Mouse (Mus musculus) liver, adult 2 months (tissue): ENCODE results near the gene Fer1l4. TPM values are rescaled to one million over a fixed set of nuclear protein-coding genes. Genes with fewer than 3 reads are reported as not detected.

Experiments used
- DNase-seq: peaks from one replicate; pipeline ENCODE4 v3.0.0-alpha.2; 2011; ENCODE audit warnings: low read depth, low spot score; ENCODE audit errors: extremely low read depth
- H3K27ac ChIP-seq: fragments of 200-500 bp; replicated peaks from 2 replicates; pipeline ENCODE4 v1.5.1; 2012; ENCODE audit warnings: low read depth, mild to moderate bottlenecking, control low read depth, inconsistent platforms, low read length; ENCODE audit not compliant: insufficient read depth
- H3K27me3 ChIP-seq: fragments of 200-500 bp; 2 replicates; pipeline ENCODE4 v1.6.1; 2012; ENCODE audit warnings: mild to moderate bottlenecking, moderate library complexity, low read length, inconsistent platforms; ENCODE audit not compliant: control insufficient read depth, insufficient read depth
- H3K36me3 ChIP-seq: fragments of 200-500 bp; 2 replicates; pipeline ENCODE4 v1.6.1; 2012; ENCODE audit warnings: low read length, inconsistent platforms; ENCODE audit not compliant: control insufficient read depth, insufficient read depth
- H3K4me1 ChIP-seq: fragments of 200-500 bp; 2 replicates; pipeline ENCODE4 v1.6.1; 2011; ENCODE audit warnings: low read length; ENCODE audit not compliant: control insufficient read depth, insufficient read depth
- H3K4me3 ChIP-seq: fragments of 200-500 bp; 2 replicates; pipeline ENCODE4 v1.5.1; 2011; ENCODE audit warnings: low read depth, mild to moderate bottlenecking, control low read depth, low read length, moderate library complexity; ENCODE audit not compliant: insufficient read depth
- H3K79me2 ChIP-seq: fragments of 200-500 bp; 2 replicates; pipeline ENCODE4 v1.6.1; 2012; ENCODE audit warnings: inconsistent platforms, mild to moderate bottlenecking, low read length, moderate library complexity; ENCODE audit not compliant: control insufficient read depth, insufficient read depth
- H3K9ac ChIP-seq: fragments of 200-500 bp; 2 replicates; pipeline ENCODE4 v1.6.1; 2012; ENCODE audit warnings: low read depth, mild to moderate bottlenecking, control low read depth, inconsistent platforms, low read length
- CTCF ChIP-seq: fragments of 200-500 bp; IDR thresholded peaks from 2 replicates; pipeline ENCODE4 v1.5.1; 2011; ENCODE audit warnings: low read depth, low read length, control low read depth
- POLR2A ChIP-seq: fragments of 200-500 bp; IDR thresholded peaks from 2 replicates; pipeline ENCODE4 v1.6.1; 2011; ENCODE audit warnings: low read length, control low read depth; ENCODE audit not compliant: insufficient read depth; ENCODE audit errors: extremely low read depth
- WGBS: fragments of 180-500 bp; shearing (Covaris S2); methylation state at CpG from one replicate; pipeline ENCODE4 v1.1.7; 2018; 5-methylcytosine and 5-hydroxymethylcytosine counted together
- polyA plus RNA-seq: library from polyadenylated mRNA; depleted of rRNA; stranded (reverse); fragments of >200 nt; gene quantifications from 2 replicates; pipeline ENCODE4 v1.2.3, GENCODE M21; 2012
- total RNA-seq: library from RNA; depleted of rRNA; stranded (reverse); fragments of >200 nt; gene quantifications from 2 replicates; pipeline ENCODE4 v1.2.3, GENCODE M21; 2014

Fer1l4 gene
- total and polyA plus RNA-seq, 2 experiments = 0.06 TPM; not detected in 1

- no peak for TF ChIP-seq POLR2A
- no peak for TF ChIP-seq CTCF
- H3K4me3 ChIP-seq = no peak overlapping the region
These were observed 15.2 kb upstream of the Fer1l4 start for GRCm38 (mm10) chr2:156067916-156068315.

GRCm38 (mm10) chr2:156066126-156066525 is 13.4 kb upstream of the Fer1l4 start:
- Histone ChIP-seq H3K4me3 (peak overlapping the region; percentile 69; the same call in 1 of the 2 replicates), H3K27ac (no peak overlapping the region)
- 29% methylated on average over 10 of the region's 10 CpGs for WGBS

More at GRCm38 (mm10) chr2:156067916-156068315, 15.2 kb upstream of the Fer1l4 start:
- Histone ChIP-seq H3K27ac (no peak overlapping the region), H3K36me3 (peaks cover 5% of the 10 kb centered on the region; the same call in 1 of the 2 replicates), H3K79me2 (no peaks in the 10 kb centered on the region), H3K4me1 (peaks cover 2% of the 10 kb centered on the region; the same call in 1 of the 2 replicates), H3K27me3 (no peaks in the 10 kb centered on the region), H3K9ac (no peak overlapping the region)
- 84% methylated on average over 10 of the region's 10 CpGs for WGBS
- DNase-seq = no peak

GRCm38 (mm10) chr2:156065099-156066041 is 12.6 kb upstream of the Fer1l4 start, which contains the start of gene Spag4:
Gene Spag4 (plus strand): TSS chr2:156065175.
- DNase-seq = peak; percentile 81
- TF ChIP-seq CTCF = no peak
- TF ChIP-seq POLR2A = no peak
- Histone ChIP-seq H3K4me3 (peak within 1 kb of the TSS; percentile 69), H3K27ac (peak within 1 kb of the TSS; percentile 13; the same call in 1 of the 2 replicates), H3K4me1 (peaks cover 2% of the 10 kb centered on the region; the same call in 1 of the 2 replicates), H3K9ac (peak within 1 kb of the TSS; percentile 78), H3K36me3 (no peaks in the 10 kb centered on the region), H3K27me3 (no peaks in the 10 kb centered on the region), H3K79me2 (no peaks in the 10 kb centered on the region)
- 1% methylated on average over 79 of the region's 81 CpGs for WGBS

More at GRCm38 (mm10) chr2:156066126-156066525, 13.4 kb upstream of the Fer1l4 start:
- TF ChIP-seq POLR2A = no peak
- no peak for TF ChIP-seq CTCF
- Histone ChIP-seq H3K4me1 (peaks cover 2% of the 10 kb centered on the region; the same call in 1 of the 2 replicates), H3K79me2 (no peaks in the 10 kb centered on the region), H3K27me3 (no peaks in the 10 kb centered on the region), H3K9ac (peak overlapping the region; percentile 63; the same call in 1 of the 2 replicates), H3K36me3 (no peaks in the 10 kb centered on the region)
- no peak for DNase-seq

GRCm38 (mm10) chr2:156047929-156048328 is 4.8 kb downstream of the Fer1l4 start:
- Histone ChIP-seq H3K27ac (no peak overlapping the region), H3K36me3 (no peaks in the 10 kb centered on the region), H3K4me1 (no peaks in the 10 kb centered on the region), H3K27me3 (no peaks in the 10 kb centered on the region), H3K4me3 (no peak overlapping the region), H3K9ac (no peak overlapping the region), H3K79me2 (no peaks in the 10 kb centered on the region)
- TF ChIP-seq POLR2A = no peak
- TF ChIP-seq CTCF = no peak
- 27% methylated on average over 19 of the region's 19 CpGs for WGBS
- DNase-seq = no peak

- H3K4me3 ChIP-seq = no peak overlapping the region
- H3K27ac ChIP-seq = no peak overlapping the region
- H3K9ac ChIP-seq = no peak overlapping the region
- DNase-seq = no peak
- TF ChIP-seq POLR2A = no peak
- no peak for TF ChIP-seq CTCF
- H3K79me2 ChIP-seq = no peaks in the 10 kb centered on the region
- no peaks in the 10 kb centered on the region for H3K27me3 ChIP-seq
- H3K4me1 ChIP-seq = no peaks in the 10 kb centered on the region
- WGBS = 83% methylated on average over 8 of the region's 8 CpGs
- H3K36me3 ChIP-seq = no peaks in the 10 kb centered on the region
These were observed 9.8 kb downstream of the Fer1l4 start for GRCm38 (mm10) chr2:156042903-156043302.
